Mouse (Mus musculus) embryonic fibroblast, embryonic 13.5 days (primary cell): ENCODE data around the gene Gm5678. TPM values are rescaled to one million over a fixed set of nuclear protein-coding genes. Genes with fewer than 3 reads are reported as not detected.
"Not testable (repeated sequence)": the region's sequence is repeated elsewhere in the genome, so short reads cannot be mapped to it uniquely, and the experiment has no call there.

Experiments used
- H3K27ac ChIP-seq: 2 replicates; pipeline ENCODE4 v1.5.1; 2012; ENCODE audit warnings: low read length, control low read depth, inconsistent platforms; ENCODE audit not compliant: insufficient read depth
- H3K4me1 ChIP-seq: 2 replicates; pipeline ENCODE4 v1.6.1; 2011; ENCODE audit warnings: low read length; ENCODE audit not compliant: control insufficient read depth, insufficient read depth
- H3K4me3 ChIP-seq: 2 replicates; pipeline ENCODE4 v1.5.1; 2011; ENCODE audit warnings: mild to moderate bottlenecking, control low read depth, low read length; ENCODE audit not compliant: insufficient read depth
- CTCF ChIP-seq: IDR thresholded peaks from 2 replicates; pipeline ENCODE4 v1.5.1; 2011; ENCODE audit warnings: mild to moderate bottlenecking, control low read depth, low read length, moderate library complexity, borderline replicate concordance; ENCODE audit not compliant: insufficient read depth
- POLR2A ChIP-seq: IDR thresholded peaks from 2 replicates; pipeline ENCODE4 v1.6.1; 2011; ENCODE audit warnings: low read depth, mild to moderate bottlenecking, control low read depth, low read length, moderate library complexity
- polyA plus RNA-seq: library from polyadenylated mRNA; stranded (reverse); fragments of >200 nt; gene quantifications from 2 replicates; pipeline ENCODE4 v1.2.4, GENCODE M21; 2011; ENCODE audit warnings: low read depth; ENCODE audit not compliant: missing spikeins, insufficient read length

Gm5678 gene
- polyA plus RNA-seq, 1 experiment: not detected

GRCm38 (mm10) chr16:93606146-93606545 lies 21.8 kb upstream of the Gm5678 start:
- Histone ChIP-seq H3K4me3 (no peak overlapping the region), H3K4me1 (0 out of 2 replicates have a peak, but pooled peaks cover 5% of the 10 kb centered on the region), H3K27ac (no peak overlapping the region)
- TF ChIP-seq CTCF: no peak
- TF ChIP-seq POLR2A: no peak

- TF ChIP-seq CTCF: no peak
- TF ChIP-seq POLR2A: peak; percentile 95
- Histone ChIP-seq H3K4me3 (peak overlapping the region; percentile 55), H3K27ac (no peak overlapping the region), H3K4me1 (0 out of 2 replicates have a peak, but pooled peaks cover 5% of the 10 kb centered on the region)
These were observed 20.2 kb upstream of the Gm5678 start for GRCm38 (mm10) chr16:93607669-93608101.

- H3K4me1 ChIP-seq: 0 out of 2 replicates have a peak, but pooled peaks cover 5% of the 10 kb centered on the region
- H3K4me3 ChIP-seq: no peak overlapping the region
- TF ChIP-seq CTCF (no peak), POLR2A (no peak)
- no peak overlapping the region for H3K27ac ChIP-seq
These were observed 19.2 kb upstream of the Gm5678 start for GRCm38 (mm10) chr16:93608731-93609130.

- no peak overlapping the region for H3K4me3 ChIP-seq
- TF ChIP-seq CTCF (no peak), POLR2A (no peak)
These were observed 18.1 kb upstream of the Gm5678 start for GRCm38 (mm10) chr16:93609796-93610195.

GRCm38 (mm10) chr16:93610961-93611360 lies 16.9 kb upstream of the Gm5678 start:
- Histone ChIP-seq H3K4me3 (no peak overlapping the region), H3K4me1 (no peaks in the 10 kb centered on the region), H3K27ac (no peak overlapping the region)
- TF ChIP-seq POLR2A (no peak), CTCF (no peak)

More at GRCm38 (mm10) chr16:93609796-93610195, 18.1 kb upstream of the Gm5678 start:
- Histone ChIP-seq H3K27ac (no peak overlapping the region), H3K4me1 (0 out of 2 replicates have a peak, but pooled peaks cover under 1% of the 10 kb centered on the region)

- TF ChIP-seq POLR2A (no peak), CTCF (peak; percentile 71; the same call in 1 of the 2 replicates)
- H3K27ac ChIP-seq: no peak overlapping the region
- H3K4me1 ChIP-seq: no peaks in the 10 kb centered on the region
- H3K4me3 ChIP-seq: no peak overlapping the region
These were observed 12.6 kb upstream of the Gm5678 start for GRCm38 (mm10) chr16:93615118-93615870.

GRCm38 (mm10) chr16:93623759-93624158 lies 4.1 kb upstream of the Gm5678 start:
- not testable (repeated sequence) for H3K27ac ChIP-seq, H3K4me3 ChIP-seq, H3K4me1 ChIP-seq

- Histone ChIP-seq H3K27ac (no peak overlapping the region), H3K4me1 (no peaks in the 10 kb centered on the region), H3K4me3 (no peak overlapping the region)
- TF ChIP-seq POLR2A: no peak
- no peak for TF ChIP-seq CTCF
These were observed 3.2 kb upstream of the Gm5678 start for GRCm38 (mm10) chr16:93624671-93625070.

GRCm38 (mm10) chr16:93626745-93627144 lies 1.2 kb upstream of the Gm5678 start:
- H3K4me1 ChIP-seq: no peaks in the 10 kb centered on the region
- H3K4me3 ChIP-seq: no peak overlapping the region
- no peak overlapping the region for H3K27ac ChIP-seq
- TF ChIP-seq CTCF (peak; percentile 26; the same call in 1 of the 2 replicates), POLR2A (no peak)

- Histone ChIP-seq H3K4me1 (no peaks in the 10 kb centered on the region; the same call in 1 of the 2 replicates), H3K4me3 (no peak overlapping the region), H3K27ac (no peak overlapping the region)
- no peak for TF ChIP-seq CTCF
- TF ChIP-seq POLR2A: no peak
These were observed 16.1 kb downstream of the Gm5678 start for GRCm38 (mm10) chr16:93644006-93644405.
